Mouse (Mus musculus): Measurements from ENCODE around the gene Gm45808.
A peak's percentile ranks its signal among the peaks of the same experiment; 100 is the strongest.

The Gm45808 gene

GRCm38 (mm10) chr7:45449974-45450373, 36.6 kb downstream of the Gm45808 start:
- DNase-seq (ENCODE audit: low spot score), result no peak

- peak; percentile 31 for DNase-seq (ENCODE audit: low spot score)
These were observed 39.2 kb downstream of the Gm45808 start for GRCm38 (mm10) chr7:45447325-45447990.

GRCm38 (mm10) chr7:45446589-45446988, 40.0 kb downstream of the Gm45808 start:
- no peak for DNase-seq (ENCODE audit: low spot score)

GRCm38 (mm10) chr7:45443526-45444420, 42.8 kb downstream of the Gm45808 start:
- DNase-seq (ENCODE audit: low spot score), result no peak

GRCm38 (mm10) chr7:45437521-45438276, 48.9 kb downstream of the Gm45808 start, which contains the start of gene Ruvbl2:
Gene Ruvbl2 (minus strand): TSS chr7:45438096.
- peak; percentile 36 for DNase-seq (ENCODE audit: low spot score)

- no peak for DNase-seq (ENCODE audit: low spot score)
These were observed 49.6 kb downstream of the Gm45808 start for GRCm38 (mm10) chr7:45437046-45437445.

- DNase-seq (ENCODE audit: low spot score), result no peak
These were observed 50.2 kb downstream of the Gm45808 start for GRCm38 (mm10) chr7:45436444-45436843.

GRCm38 (mm10) chr7:45435038-45435437, 51.6 kb downstream of the Gm45808 start:
- peak; percentile 46 for DNase-seq (ENCODE audit: low spot score)

GRCm38 (mm10) chr7:45434203-45435015, 52.2 kb downstream of the Gm45808 start, which contains the start of gene Gys1:
Gene Gys1 (plus strand): TSS chr7:45434844.
- DNase-seq (ENCODE audit: low spot score), result peak; percentile 100

GRCm38 (mm10) chr7:45433835-45434202, 52.8 kb downstream of the Gm45808 start:
- DNase-seq (ENCODE audit: low spot score), result no peak

- DNase-seq (ENCODE audit: low spot score), result no peak
These were observed 60.1 kb downstream of the Gm45808 start for GRCm38 (mm10) chr7:45426556-45426955.

GRCm38 (mm10) chr7:45421194-45421593, 65.4 kb downstream of the Gm45808 start:
- DNase-seq (ENCODE audit: low spot score), result no peak

- no peak for DNase-seq (ENCODE audit: low spot score)
These were observed 66.0 kb downstream of the Gm45808 start, which contains the start of gene Lhb for GRCm38 (mm10) chr7:45420615-45420919. Gene Lhb (plus strand): TSS chr7:45420820.

- peak; percentile 29 for DNase-seq (ENCODE audit: low spot score)
These were observed 66.6 kb downstream of the Gm45808 start for GRCm38 (mm10) chr7:45419859-45420614.

GRCm38 (mm10) chr7:45417962-45418492, 68.6 kb downstream of the Gm45808 start:
- DNase-seq (ENCODE audit: low spot score), result no peak
